8 mouse cellular contexts compared by ENCODE assay signal in the genomic region with DNA sequence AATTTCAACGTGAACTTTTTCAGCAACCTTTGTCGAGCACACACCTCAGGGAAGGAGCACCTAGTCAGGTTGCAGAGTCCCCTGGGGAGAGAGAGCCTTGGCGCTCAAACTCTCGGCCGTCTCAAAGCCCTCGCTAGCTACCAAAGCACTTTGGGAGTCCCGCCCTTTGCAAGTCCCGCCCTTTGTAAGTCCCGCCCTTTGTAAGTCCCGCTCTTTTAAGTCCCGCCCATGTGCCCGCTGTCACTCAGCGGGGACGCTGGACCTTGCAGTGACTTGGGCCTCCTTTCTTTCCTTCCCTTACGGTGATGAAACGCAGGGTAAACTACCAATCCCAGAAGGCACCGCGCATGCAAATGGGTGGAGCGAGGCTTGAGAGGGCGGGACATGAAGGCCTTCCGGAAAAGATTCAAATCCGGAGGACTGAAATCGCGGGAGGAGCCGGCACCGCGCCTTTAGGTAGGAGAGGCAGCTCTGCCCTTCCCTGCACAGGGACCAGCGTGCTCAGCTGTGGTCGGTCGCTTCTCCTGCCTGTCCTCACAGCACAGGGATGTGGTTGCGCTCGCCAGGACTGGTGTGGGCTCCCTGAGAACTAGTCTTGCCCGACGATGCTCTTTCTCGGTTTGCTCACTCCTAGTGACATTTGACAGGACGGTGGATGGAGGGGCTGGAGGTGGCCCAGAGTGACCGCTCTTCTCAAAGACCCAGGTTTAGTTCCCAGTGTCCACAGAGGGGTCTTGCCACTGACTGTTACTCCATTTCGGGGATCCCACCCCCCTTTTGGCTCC. TPM values are rescaled to one million over a fixed set of nuclear protein-coding genes. Genes with fewer than 3 reads are reported as not detected.
DNase-seq lines count a peak whose midpoint lies in the region; ATAC-seq and TF ChIP-seq lines count a peak whose summit lies in the region.

Gene Fbxo48 (plus strand): TSS at position 400 of the 785 bp plus-strand sequence.

- no peaks in the 10 kb centered on the region for H3K27me3 ChIP-seq in Patski
- no peaks in the 10 kb centered on the region for H3K27me3 ChIP-seq in hindbrain, embryonic 13.5 days

- peak within 1 kb of the TSS; percentile 91 for H3K4me2 ChIP-seq in hindbrain, embryonic 13.5 days

- no peak for TF ChIP-seq CTCF in Patski (IDR thresholded peaks at IDR 0.05)

- H3K9me3 ChIP-seq in hindbrain, embryonic 13.5 days, result no peaks in the 10 kb centered on the region

- in situ Hi-C loops in Patski (cut with MboI; ENCODE audit: low pct_unique_long_range_greater_than_20kb), result no loop called here

- peak; percentile 98 for ATAC-seq in Patski
- peak; percentile 100 for ATAC-seq in hindbrain, embryonic 13.5 days (ENCODE audit: low FRiP score)

- CTCF ChIA-PET in Patski (lab: Charles Lee), result interaction anchor here (0.7 to 1.7 kb wide), 5 partner anchors 357 to 428 kb away, joined by 3 to 15 read pairs (median 6); no protein-coding TSS in a partner anchor

- H3K4me3 ChIP-seq in hindbrain, embryonic 13.5 days, result peak within 1 kb of the TSS; percentile 66

- H3K36me3 ChIP-seq in hindbrain, embryonic 13.5 days, result no peaks in the 10 kb centered on the region

- no peak within 1 kb of the TSS for H3K27ac ChIP-seq in hindbrain, embryonic 13.5 days

- POLR2A ChIA-PET in Patski (lab: Charles Lee), result interaction anchor here (0.7 kb wide), 1 partner anchor 396 kb away, joined by 3 read pairs; no protein-coding TSS in a partner anchor

- WGBS in hindbrain, embryonic 13.5 days, result under 1% methylated on average over 38 of the region's 38 CpGs

- H3K9ac ChIP-seq in hindbrain, embryonic 13.5 days, result peak within 1 kb of the TSS; percentile 77

- DNase-seq in Patski (ENCODE audit: low read depth, low spot score), result peak; percentile 84
- DNase-seq in cerebellum, postnatal 14 days, result peak; percentile 95 to 96
- peak; percentile 92 to 96 for DNase-seq in frontal cortex, postnatal 14 days (ENCODE audit: low spot score in 2 of 2)
- peak; percentile 81 to 82 for DNase-seq in layer of hippocampus, postnatal 25 days (ENCODE audit: extremely low spot score in 1 of 2, low spot score in 1 of 2)
- peak; percentile 98 for DNase-seq in lung, postnatal 25 days (ENCODE audit: low spot score)
- peak; percentile 97 for DNase-seq in retina, embryonic 14.5 days (ENCODE audit: low spot score)
- DNase-seq in thymus, postnatal 4 days, result peak; percentile 93

- H3K4me1 ChIP-seq in hindbrain, embryonic 13.5 days (replicated peaks), result peaks cover 11% of the 10 kb centered on the region

RNA-seq across cellular contexts. Expression of gene Fbxo48, which starts in this region (rescaled TPM):
- 2.5 TPM for polyA plus RNA-seq in Patski (2021)
- 0.61 and 0.66 TPM in 2 replicates for polyA plus RNA-seq in hindbrain, embryonic 13.5 days (2015; fragmentation: Nextera tagmentation; extraction: Ambion mirVana)
- total RNA-seq in layer of hippocampus, postnatal 25 days (2021), result 1 to 10 TPM in 1 of 2 experiments, under 1 TPM in 1; 0.86 to 1.9 TPM

Comparison
In these comparisons a context has a peak if more than half of its experiments do, and no peak if none do; other contexts are left out.
1. Peak in ATAC-seq, H3K4me3 ChIP-seq, H3K9ac ChIP-seq and H3K4me2 ChIP-seq in hindbrain, embryonic 13.5 days; RNA of the gene not detected or under 1 TPM.